Mouse (Mus musculus) neural tube, embryonic 12.5 days (tissue): ENCODE data around the gene Vmn1r113. TPM values are rescaled to one million over a fixed set of nuclear protein-coding genes. Genes with fewer than 3 reads are reported as not detected.
"Not testable (repeated sequence)": the region's sequence is repeated elsewhere in the genome, so short reads cannot be mapped to it uniquely, and the experiment has no call there.

Experiments used
- ATAC-seq: fragments of 200-750 bp; cut with Nextera tagmentation; 2 replicates; pipeline ENCODE4 v1.8.0; 2017; ENCODE audit warnings: low read depth, mild to moderate bottlenecking, moderate TSS enrichment, moderate library complexity; ENCODE audit not compliant: low FRiP score
- H3K27ac ChIP-seq: fragments of 300-500 bp; sonication (generic); 2 replicates; pipeline ENCODE4 v1.5.1; 2016
- H3K27me3 ChIP-seq: fragments of 300-500 bp; sonication (generic); replicated peaks from 2 replicates; pipeline ENCODE4 v1.6.1; 2016; ENCODE audit warnings: mild to moderate bottlenecking
- H3K36me3 ChIP-seq: fragments of 300-500 bp; sonication (generic); 2 replicates; pipeline ENCODE4 v1.6.1; 2016; ENCODE audit warnings: mild to moderate bottlenecking
- H3K4me1 ChIP-seq: fragments of 300-500 bp; sonication (generic); 2 replicates; pipeline ENCODE4 v1.6.1; 2016
- H3K4me2 ChIP-seq: fragments of 300-500 bp; sonication (generic); replicated peaks from 2 replicates; pipeline ENCODE4 v1.6.1; 2016; ENCODE audit warnings: mild to moderate bottlenecking
- H3K4me3 ChIP-seq: fragments of 300-500 bp; sonication (generic); 2 replicates; pipeline ENCODE4 v1.5.1; 2016
- H3K9ac ChIP-seq: fragments of 300-500 bp; sonication (generic); 2 replicates; pipeline ENCODE4 v1.6.1; 2016; ENCODE audit warnings: mild to moderate bottlenecking
- H3K9me3 ChIP-seq: fragments of 300-500 bp; sonication (generic); 2 replicates; pipeline ENCODE4 v1.6.1; 2016; ENCODE audit warnings: mild to moderate bottlenecking
- WGBS: fragments of 180-500 bp; shearing (Covaris S2); methylation state at CpG from one replicate; pipeline ENCODE4 v1.1.7; 2016; 5-methylcytosine and 5-hydroxymethylcytosine counted together
- polyA plus RNA-seq: library from polyadenylated mRNA; unstranded; fragments of >200 nt; fragmentation: Nextera tagmentation; extraction: Ambion mirVana; gene quantifications from 2 replicates; pipeline ENCODE4 v1.2.1, GENCODE M21; 2016

The Vmn1r113 gene
- not detected in 2 replicates for polyA plus RNA-seq

DNA sequence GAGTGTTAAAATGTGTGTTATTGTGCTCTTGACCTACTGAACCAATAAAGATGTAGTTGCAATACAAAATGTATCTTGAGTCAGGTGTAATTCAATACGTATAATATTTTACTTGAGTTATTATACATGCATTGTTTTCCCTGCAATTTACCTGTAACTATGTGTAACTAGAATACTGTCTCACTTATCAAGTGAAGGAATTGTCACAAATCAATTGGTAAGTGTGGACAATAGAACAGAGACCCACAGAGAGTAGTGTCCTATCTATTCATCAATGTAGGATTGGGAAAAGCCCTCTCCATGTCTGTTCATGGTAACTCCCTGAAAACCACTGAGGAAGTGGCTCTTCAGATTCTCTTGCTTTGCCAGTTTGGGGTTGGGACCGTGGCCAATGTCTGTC lies at the start of gene Vmn1r113:
Gene Vmn1r113 (plus strand): TSS at position 301 of the 400 bp plus-strand sequence.
- not testable (repeated sequence) for H3K9ac ChIP-seq, H3K9me3 ChIP-seq, H3K4me3 ChIP-seq, ATAC-seq, H3K27me3 ChIP-seq, H3K27ac ChIP-seq, H3K4me2 ChIP-seq, H3K36me3 ChIP-seq, H3K4me1 ChIP-seq
- 58% methylated on average over 2 of the region's 2 CpGs for WGBS

DNA sequence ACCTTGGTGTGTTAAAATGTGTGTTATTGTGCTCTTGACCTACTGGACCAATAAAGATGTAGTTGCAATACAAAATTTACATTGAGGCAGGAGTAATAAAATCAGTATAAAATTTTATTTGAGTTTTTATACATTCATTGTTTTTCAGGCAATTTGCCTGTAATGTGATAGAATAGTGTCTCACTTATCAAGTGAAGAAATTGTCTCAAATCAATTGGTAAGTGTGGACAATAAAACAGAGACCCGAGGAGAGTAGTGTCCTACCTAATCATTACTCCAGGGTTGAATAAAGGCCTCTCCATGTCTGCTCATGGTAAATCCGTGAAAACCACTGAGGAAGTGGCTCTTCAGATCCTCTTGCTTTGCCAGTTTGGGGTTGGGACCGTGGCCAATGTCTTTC lies 16.2 kb upstream of the Vmn1r113 start, which contains the start of gene Vmn1r112:
Gene Vmn1r112 (plus strand): TSS at position 301 of the 400 bp plus-strand sequence.
- not testable (repeated sequence) for H3K4me3 ChIP-seq, H3K36me3 ChIP-seq, H3K27me3 ChIP-seq, ATAC-seq, H3K4me1 ChIP-seq, H3K9ac ChIP-seq, H3K9me3 ChIP-seq, H3K4me2 ChIP-seq, H3K27ac ChIP-seq
- WGBS = no CpG with 5 or more reads among the region's 3 CpGs

DNA sequence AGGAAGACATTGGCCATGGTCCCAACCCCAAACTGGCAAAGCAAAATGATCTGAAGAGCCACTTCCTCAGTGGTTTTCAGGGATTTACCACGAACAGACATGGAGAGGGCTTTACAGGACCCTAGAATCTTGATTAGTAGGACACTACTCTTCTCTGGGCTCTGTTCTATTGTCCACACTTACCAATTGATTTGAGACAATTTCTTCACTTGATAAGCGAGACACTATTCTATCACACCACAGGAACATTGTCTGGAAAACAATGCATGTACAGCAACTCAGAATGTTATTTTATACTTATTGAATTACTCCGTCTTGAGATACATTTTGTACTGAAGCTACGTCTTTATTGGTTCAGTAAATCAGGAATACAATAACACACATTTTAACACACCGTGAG lies 25.0 kb downstream of the Vmn1r113 start, which contains the start of gene Vmn1r114:
Gene Vmn1r114 (minus strand): TSS at position 101 of the 400 bp plus-strand sequence.
- not testable (repeated sequence) for H3K4me1 ChIP-seq, ATAC-seq, H3K9ac ChIP-seq, H3K4me3 ChIP-seq, H3K9me3 ChIP-seq, H3K27ac ChIP-seq, H3K36me3 ChIP-seq, H3K27me3 ChIP-seq, H3K4me2 ChIP-seq
- no CpG with 5 or more reads among the region's 5 CpGs for WGBS

Other genes starting within 250 kb of the Vmn1r113 start
- not detected in 2 replicates for gene Gm5726, start 241.5 kb upstream of the Vmn1r113 start, polyA plus RNA-seq
- not detected in 2 replicates for gene Gm4141, start 211.0 kb upstream of the Vmn1r113 start, polyA plus RNA-seq
- not detected in 2 replicates for gene Gm4513, start 188.3 kb upstream of the Vmn1r113 start, polyA plus RNA-seq
- not detected in 2 replicates for gene Vmn1r107, start 118.4 kb upstream of the Vmn1r113 start, polyA plus RNA-seq
- not detected in 2 replicates for gene Vmn1r111, start 84.1 kb upstream of the Vmn1r113 start, polyA plus RNA-seq
- not detected in 2 replicates for gene Gm10668, start 56.7 kb upstream of the Vmn1r113 start, polyA plus RNA-seq
- gene Vmn1r112, start 16.1 kb upstream of the Vmn1r113 start, polyA plus RNA-seq = not detected in 2 replicates
- not detected in 2 replicates for gene Vmn1r114, start 24.9 kb downstream of the Vmn1r113 start, polyA plus RNA-seq
- gene Vmn1r115, start 57.7 kb downstream of the Vmn1r113 start, polyA plus RNA-seq = not detected in 2 replicates
- gene Vmn1r116, start 85.0 kb downstream of the Vmn1r113 start, polyA plus RNA-seq = not detected in 2 replicates
- gene Vmn1r117, start 96.8 kb downstream of the Vmn1r113 start, polyA plus RNA-seq = not detected in 2 replicates
- not detected in 2 replicates for gene Vmn1r118, start 125.1 kb downstream of the Vmn1r113 start, polyA plus RNA-seq
- gene Vmn1r119, start 225.2 kb downstream of the Vmn1r113 start, polyA plus RNA-seq = not detected in 2 replicates